Mouse (Mus musculus) G1E (cell line): ENCODE measurements around the gene Cdkn1c. TPM values are rescaled to one million over a fixed set of nuclear protein-coding genes. Genes with fewer than 3 reads are reported as not detected.

Experiments used
- ATAC-seq: 2 replicates; pipeline ENCODE4 v1.8.0; 2016; ENCODE audit warnings: mild to moderate bottlenecking; ENCODE audit not compliant: insufficient number of reproducible peaks, poor library complexity, low FRiP score, severe bottlenecking; ENCODE audit errors: extremely low read depth
- DNase-seq: peaks from one replicate; pipeline ENCODE4 v3.0.0; 2012; ENCODE audit warnings: low spot score
- H3K27me3 ChIP-seq: 2 replicates; pipeline ENCODE4 v1.6.1; 2012; ENCODE audit warnings: mild to moderate bottlenecking, low read length, inconsistent platforms; ENCODE audit not compliant: insufficient read depth
- H3K36me3 ChIP-seq: replicated peaks from 2 replicates; pipeline ENCODE3; 2012; ENCODE audit warnings: mild to moderate bottlenecking, inconsistent platforms
- H3K4me1 ChIP-seq: 2 replicates; pipeline ENCODE4 v1.6.1; 2012; ENCODE audit warnings: low read depth, low read length, inconsistent platforms, mixed read lengths; ENCODE audit not compliant: insufficient read depth
- H3K4me3 ChIP-seq: 2 replicates; pipeline ENCODE4 v1.5.1; 2012; ENCODE audit warnings: low read depth, mild to moderate bottlenecking, inconsistent platforms, low read length, moderate library complexity, mixed read lengths
- H3K9me3 ChIP-seq: replicated peaks from 2 replicates; pipeline ENCODE4 v1.6.1; 2012; ENCODE audit warnings: inconsistent platforms
- CTCF ChIP-seq: IDR thresholded peaks from 2 replicates; pipeline ENCODE4 v1.5.1; 2012; ENCODE audit warnings: low read depth, low read length, inconsistent platforms, mixed read lengths
- GATA1 ChIP-seq: IDR thresholded peaks from 2 replicates; pipeline ENCODE4 v1.6.1; 2012; ENCODE audit warnings: borderline replicate concordance, low read length, inconsistent platforms, mixed read lengths
- GATA2 ChIP-seq: IDR thresholded peaks from 2 replicates; pipeline ENCODE4 v1.6.1; 2012; ENCODE audit warnings: low read depth, low read length, inconsistent platforms, borderline replicate concordance
- POLR2AphosphoS5 ChIP-seq: IDR thresholded peaks from 2 replicates; pipeline ENCODE4 v1.6.1; 2012; ENCODE audit warnings: low read depth, low read length, inconsistent platforms; ENCODE audit not compliant: insufficient replicate concordance
- TAL1 ChIP-seq: conservative IDR thresholded peaks from 2 replicates; pipeline ENCODE4 v1.6.1; 2012; ENCODE audit warnings: low read depth, low read length, inconsistent platforms, mixed read lengths
- polyA plus RNA-seq: library from polyadenylated mRNA; stranded (reverse); fragments of >175 nt; gene quantifications from 2 replicates; pipeline ENCODE4 v1.2.3, GENCODE M21; 2012
- total RNA-seq, 2 experiments: library from RNA; stranded (forward) in 1 of 2; stranded (reverse) in 1 of 2; fragments of 200-1000 nt in 1 of 2; fragments of >200 nt in 1 of 2; fragmentation: Nextera tagmentation in 1 of 2; gene quantifications; 2 replicates each; pipeline ENCODE4 v1.2.3; 2014 to 2017

Cdkn1c gene
- total and polyA plus RNA-seq, 3 experiments = 0.03 TPM; not detected in 2

DNA sequence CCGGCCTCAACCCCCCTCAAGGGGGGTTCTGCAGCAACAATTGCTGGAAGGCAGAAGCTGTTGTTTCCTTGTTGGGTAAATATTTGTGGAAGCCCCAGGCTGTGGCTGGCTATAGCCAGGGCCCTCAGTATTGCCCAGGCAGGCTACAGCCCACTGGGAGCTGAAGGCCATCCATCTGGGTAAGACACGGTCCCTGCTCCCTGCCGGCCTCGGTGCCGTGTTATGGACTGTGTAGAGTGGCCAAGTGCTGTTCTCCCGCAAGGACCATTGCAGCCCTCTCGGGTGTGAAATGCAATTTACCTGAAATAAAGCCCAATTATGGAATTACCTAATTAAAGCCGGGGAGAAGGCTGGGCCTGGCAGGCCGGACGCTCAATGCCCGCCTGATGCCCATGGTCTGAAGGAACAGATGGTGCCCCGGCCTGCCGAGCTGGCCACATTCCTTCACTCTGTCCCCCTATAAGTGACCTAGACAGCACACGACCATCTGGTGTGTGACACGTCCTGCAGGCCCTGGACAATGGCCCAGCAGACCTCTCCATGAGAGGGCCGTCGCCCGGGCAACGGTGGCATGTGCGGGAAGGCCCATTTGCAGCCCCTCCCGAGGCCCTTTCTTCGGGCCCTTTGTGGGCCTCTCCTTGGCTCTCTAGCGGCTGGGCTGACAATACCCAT is 32.6 kb downstream of the Cdkn1c start:
- DNase-seq = no peak
- H3K4me3 ChIP-seq = no peak overlapping the region
- no peak for ATAC-seq
- H3K27me3 ChIP-seq = peaks cover 37% of the 10 kb centered on the region
- no peaks in the 10 kb centered on the region for H3K36me3 ChIP-seq
- TF ChIP-seq TAL1 (no peak), GATA2 (no peak), POLR2AphosphoS5 (no peak), CTCF (no peak), GATA1 (no peak)
- H3K9me3 ChIP-seq = no peaks in the 10 kb centered on the region
- H3K4me1 ChIP-seq = no peaks in the 10 kb centered on the region

DNA sequence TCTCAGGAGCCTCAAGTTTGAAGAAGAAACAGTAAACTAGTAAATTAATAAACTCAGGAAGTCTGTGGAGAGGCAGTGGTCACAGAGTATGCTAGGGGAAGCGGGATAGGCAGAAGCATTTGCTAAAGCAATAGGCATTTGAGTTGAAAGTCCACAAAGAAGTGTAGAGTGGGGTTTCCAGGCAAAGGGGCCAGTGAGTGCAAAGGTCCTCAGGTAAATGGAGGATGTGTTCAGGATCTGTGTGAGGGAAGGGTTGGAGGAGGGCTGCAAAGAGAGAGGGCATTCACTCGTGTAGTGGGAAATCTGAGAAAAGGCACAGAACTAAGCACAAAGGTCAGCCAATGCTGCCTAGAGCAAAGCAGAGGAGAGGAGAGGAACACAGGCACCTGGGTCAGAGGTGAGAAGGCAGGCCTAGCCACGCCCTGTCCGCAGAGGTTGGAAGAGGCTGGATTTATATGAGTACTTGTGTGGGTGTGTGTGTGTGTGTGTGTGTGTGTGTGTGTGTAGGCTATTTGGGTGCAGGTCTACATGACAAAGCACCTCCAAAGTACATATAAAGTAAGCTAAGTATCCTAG is 41.2 kb downstream of the Cdkn1c start:
- ATAC-seq (no peak), DNase-seq (no peak)
- H3K4me3 ChIP-seq = no peak overlapping the region
- no peaks in the 10 kb centered on the region for H3K36me3 ChIP-seq
- H3K9me3 ChIP-seq = no peaks in the 10 kb centered on the region
- TF ChIP-seq TAL1 (no peak), POLR2AphosphoS5 (no peak), GATA2 (no peak), CTCF (no peak), GATA1 (no peak)
- H3K27me3 ChIP-seq = peaks cover 32% of the 10 kb centered on the region
- no peaks in the 10 kb centered on the region for H3K4me1 ChIP-seq

DNA sequence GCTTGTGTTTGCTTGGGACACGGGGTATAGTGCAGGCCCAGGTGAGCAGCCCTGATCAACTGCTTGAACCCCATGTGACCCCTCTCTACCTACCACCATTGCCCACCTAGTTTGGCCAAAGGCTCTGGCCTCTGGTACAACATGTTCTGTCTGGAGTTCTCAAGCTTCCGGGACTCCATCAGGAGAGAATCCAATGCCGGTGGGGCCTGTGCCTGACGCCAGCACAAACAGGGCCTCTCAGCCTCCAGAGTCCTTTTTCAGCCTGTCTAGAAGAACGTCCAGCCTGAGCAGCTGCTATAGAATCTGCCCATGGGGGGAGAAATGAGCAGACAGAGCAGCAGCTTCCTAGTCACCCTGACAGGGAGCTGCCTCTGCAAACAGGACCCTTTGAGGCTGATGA is 43.0 kb downstream of the Cdkn1c start:
- no peak for ATAC-seq
- TF ChIP-seq GATA1 (no peak), POLR2AphosphoS5 (no peak), CTCF (no peak), TAL1 (no peak), GATA2 (no peak)
- H3K4me3 ChIP-seq = no peak overlapping the region
- H3K9me3 ChIP-seq = no peaks in the 10 kb centered on the region
- DNase-seq = no peak
- H3K4me1 ChIP-seq = no peaks in the 10 kb centered on the region
- H3K36me3 ChIP-seq = no peaks in the 10 kb centered on the region
- peaks cover 25% of the 10 kb centered on the region for H3K27me3 ChIP-seq

DNA sequence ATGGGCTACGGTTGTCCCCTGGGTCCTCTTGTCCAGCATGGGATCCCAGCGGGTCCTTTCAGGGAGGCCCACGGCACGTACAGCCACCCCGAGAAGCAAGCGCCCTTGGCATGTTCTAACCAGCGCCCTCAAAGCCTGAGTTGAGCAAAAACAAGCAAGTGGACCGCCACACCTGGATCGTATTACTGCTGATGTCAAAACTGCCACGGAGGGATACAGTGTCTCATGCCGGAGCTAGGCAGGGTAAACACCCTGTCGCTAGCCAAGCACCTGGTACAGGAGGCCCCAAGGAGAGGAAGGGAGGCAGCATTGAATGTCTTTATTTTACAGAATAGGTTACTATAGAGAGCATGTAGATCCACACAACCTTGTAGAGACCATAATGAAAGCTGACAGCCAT is 44.4 kb downstream of the Cdkn1c start:
- Histone ChIP-seq H3K9me3 (no peaks in the 10 kb centered on the region), H3K4me1 (no peaks in the 10 kb centered on the region), H3K36me3 (no peaks in the 10 kb centered on the region), H3K27me3 (peaks cover 24% of the 10 kb centered on the region), H3K4me3 (no peak overlapping the region)
- TF ChIP-seq POLR2AphosphoS5 (no peak), CTCF (no peak), GATA2 (no peak), GATA1 (no peak), TAL1 (no peak)
- ATAC-seq (no peak), DNase-seq (no peak)

DNA sequence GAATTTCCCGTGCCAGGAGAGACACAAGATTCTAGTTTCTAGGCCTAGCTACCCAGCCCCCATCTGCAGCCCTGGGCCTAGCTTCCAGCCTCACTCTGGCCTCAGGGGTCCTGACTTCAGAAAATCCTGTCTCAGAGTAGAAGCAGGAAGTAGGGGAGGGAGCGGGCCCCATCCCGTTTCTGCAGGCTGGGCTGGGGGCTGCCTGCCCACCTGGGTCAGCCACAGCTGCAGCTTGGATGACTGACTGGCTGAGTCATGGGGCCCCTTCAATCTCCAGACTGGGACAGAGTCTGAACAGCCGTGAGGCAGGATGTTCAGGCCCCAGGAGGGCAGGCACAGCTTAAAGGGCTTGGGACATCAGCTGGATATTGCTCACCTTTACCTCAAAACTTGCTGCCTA is 45.8 kb downstream of the Cdkn1c start:
- TF ChIP-seq GATA2 (no peak), TAL1 (no peak), GATA1 (no peak)
- ATAC-seq = no peak
- H3K4me3 ChIP-seq = no peak overlapping the region
- H3K4me1 ChIP-seq = no peaks in the 10 kb centered on the region
- H3K9me3 ChIP-seq = no peaks in the 10 kb centered on the region
- peaks cover 24% of the 10 kb centered on the region for H3K27me3 ChIP-seq
- no peak for DNase-seq
- H3K36me3 ChIP-seq = no peaks in the 10 kb centered on the region

DNA sequence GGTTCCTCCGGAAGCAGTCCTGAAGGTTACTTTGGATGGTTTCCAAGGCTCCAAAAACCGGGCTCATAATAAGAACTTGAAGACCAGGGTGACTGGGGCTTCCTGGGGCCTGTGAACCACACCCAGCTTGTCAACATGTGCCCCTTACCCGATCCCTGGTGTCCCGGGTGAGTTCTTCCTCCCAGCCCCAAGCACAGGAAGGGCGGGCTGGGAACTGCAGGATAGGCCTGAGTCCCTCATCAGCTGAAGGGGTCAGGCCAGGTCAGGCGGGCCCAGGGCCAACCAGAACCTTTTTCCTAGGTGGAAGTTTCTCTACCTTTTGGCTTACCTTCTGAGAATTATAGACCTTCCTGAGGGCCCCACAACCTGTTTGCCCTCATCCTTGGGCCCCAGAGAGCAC is 48.2 kb downstream of the Cdkn1c start:
- no peaks in the 10 kb centered on the region for H3K4me1 ChIP-seq

More for the DNA sequence above, 48.2 kb downstream of the Cdkn1c start:
- peaks cover 31% of the 10 kb centered on the region for H3K27me3 ChIP-seq
- H3K9me3 ChIP-seq = no peaks in the 10 kb centered on the region
- TF ChIP-seq POLR2AphosphoS5 (no peak), TAL1 (no peak), GATA1 (no peak), GATA2 (no peak), CTCF (no peak)
- H3K4me3 ChIP-seq = no peak overlapping the region
- DNase-seq (no peak), ATAC-seq (no peak)
- H3K36me3 ChIP-seq = no peaks in the 10 kb centered on the region
